Mouse (Mus musculus) limb, embryonic 11.5 days (tissue): ENCODE results near the gene Slco3a1. TPM values are rescaled to one million over a fixed set of nuclear protein-coding genes. Genes with fewer than 3 reads are reported as not detected.
A peak's percentile ranks its signal among the peaks of the same experiment; 100 is the strongest.

Experiments used
- ATAC-seq: fragments of 200-750 bp; cut with Nextera tagmentation; 2 replicates; pipeline ENCODE4 v1.8.0; 2017; ENCODE audit warnings: low read depth; ENCODE audit not compliant: insufficient number of reproducible peaks, low FRiP score, low TSS enrichment
- DNase-seq: peaks from one replicate; pipeline ENCODE4 v3.0.0-alpha.2; 2015; ENCODE audit warnings: low spot score
- H3K27ac ChIP-seq: fragments of 300-500 bp; sonication (generic); replicated peaks from 2 replicates; pipeline ENCODE4 v1.5.1; 2014; ENCODE audit warnings: low read depth, mild to moderate bottlenecking, low read length
- H3K27me3 ChIP-seq: fragments of 300-500 bp; sonication (generic); 2 replicates; pipeline ENCODE4 v1.6.1; 2014; ENCODE audit warnings: mild to moderate bottlenecking, low read length, mixed read lengths; ENCODE audit not compliant: control insufficient read depth, insufficient read depth
- H3K36me3 ChIP-seq: fragments of 300-500 bp; sonication (generic); 2 replicates; pipeline ENCODE4 v1.6.1; 2014; ENCODE audit warnings: mild to moderate bottlenecking, low read length, moderate library complexity, mixed read lengths; ENCODE audit not compliant: control insufficient read depth, insufficient read depth
- H3K4me1 ChIP-seq: fragments of 300-500 bp; sonication (generic); 2 replicates; pipeline ENCODE4 v1.6.1; 2014; ENCODE audit warnings: low read length, mixed read lengths; ENCODE audit not compliant: control insufficient read depth, insufficient read depth
- H3K4me2 ChIP-seq: fragments of 300-500 bp; sonication (generic); 2 replicates; pipeline ENCODE4 v1.6.1; 2014; ENCODE audit warnings: low read depth, mild to moderate bottlenecking, moderate library complexity; ENCODE audit not compliant: severe bottlenecking
- H3K4me3 ChIP-seq: fragments of 300-500 bp; sonication (generic); 2 replicates; pipeline ENCODE4 v1.5.1; 2014; ENCODE audit warnings: low read depth, low read length
- H3K9ac ChIP-seq: fragments of 300-500 bp; sonication (generic); 2 replicates; pipeline ENCODE4 v1.6.1; 2014; ENCODE audit warnings: mild to moderate bottlenecking, low read length
- H3K9me3 ChIP-seq: fragments of 300-500 bp; sonication (generic); 2 replicates; pipeline ENCODE4 v1.6.1; 2016; ENCODE audit warnings: low read length; ENCODE audit not compliant: control insufficient read depth
- WGBS: fragments of 180-500 bp; shearing (Covaris S2); extraction: QIAGEN DNeasy Blood & Tissue Kit; methylation state at CpG from one replicate; pipeline ENCODE4 v1.1.7; 2014; 5-methylcytosine and 5-hydroxymethylcytosine counted together
- microRNA-seq: library from miRNA; unstranded; fragments of <30 nt; microRNA quantifications from one replicate; pipeline ENCODE4, GENCODE M21; 2016
- polyA plus RNA-seq: library from polyadenylated mRNA; unstranded; fragments of >200 nt; fragmentation: Nextera tagmentation; extraction: Ambion mirVana; gene quantifications from 2 replicates; pipeline ENCODE4 v1.2.1, GENCODE M21; 2014

The Slco3a1 gene
- polyA plus RNA-seq, 1 experiment from 2014 or later = 4.8 TPM

DNA sequence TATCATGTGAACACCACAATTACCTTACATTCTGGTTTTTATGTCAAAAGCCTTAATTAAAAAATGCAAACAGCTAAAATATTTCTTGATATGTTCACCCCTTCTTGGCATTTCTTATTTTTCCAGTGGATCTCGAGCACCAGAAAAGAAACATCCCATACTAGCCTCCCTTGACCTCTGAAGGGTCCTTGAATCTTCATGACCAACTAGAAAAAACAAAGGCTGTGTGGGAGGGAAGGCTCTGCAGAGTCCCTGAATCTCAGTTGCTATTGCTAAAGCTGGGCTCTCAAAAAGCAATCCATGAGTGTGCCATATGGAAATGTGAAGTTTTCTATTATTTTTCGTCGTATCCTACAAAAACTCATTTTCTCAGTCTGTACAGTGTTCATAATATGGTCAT, 313.3 kb downstream of the Slco3a1 start:
- no peaks in the 10 kb centered on the region for H3K27me3 ChIP-seq
- no peak overlapping the region for H3K4me3 ChIP-seq
- WGBS = 88% methylated on average over 3 of the region's 3 CpGs
- DNase-seq (no peak), ATAC-seq (no peak)
- no peak overlapping the region for H3K27ac ChIP-seq
- 0 out of 2 replicates have a peak, but pooled peaks cover 2% of the 10 kb centered on the region for H3K9me3 ChIP-seq
- H3K4me1 ChIP-seq = no peaks in the 10 kb centered on the region
- no peaks in the 10 kb centered on the region for H3K36me3 ChIP-seq
- no peak overlapping the region for H3K4me2 ChIP-seq
- no peak overlapping the region for H3K9ac ChIP-seq

- 0 out of 2 replicates have a peak, but pooled peaks cover 2% of the 10 kb centered on the region for H3K9me3 ChIP-seq
- H3K9ac ChIP-seq = no peak overlapping the region
- no peak overlapping the region for H3K4me3 ChIP-seq
- no peaks in the 10 kb centered on the region for H3K4me1 ChIP-seq
- H3K36me3 ChIP-seq = no peaks in the 10 kb centered on the region
- H3K27ac ChIP-seq = no peak overlapping the region
- DNase-seq = peak; percentile 29
- no peaks in the 10 kb centered on the region for H3K27me3 ChIP-seq
- no peak for ATAC-seq
- 73% methylated on average over 4 of the region's 4 CpGs for WGBS
- no peak overlapping the region for H3K4me2 ChIP-seq
Observed at GRCm38 (mm10) chr7:74240459-74241172, 314.0 kb downstream of the Slco3a1 start.

Small RNA genes lying within 50 kb of the gene (microRNA-seq; reads per million reads assigned to microRNA genes)
- gene Gm27459 = not detected
